Mouse (Mus musculus) adrenal gland, postnatal 14 days (tissue): ENCODE results near the gene Olfr1184. TPM values are rescaled to one million over a fixed set of nuclear protein-coding genes. Genes with fewer than 3 reads are reported as not detected.
"Not testable (repeated sequence)": the region's sequence is repeated elsewhere in the genome, so short reads cannot be mapped to it uniquely, and the experiment has no call there.

Experiments used
- DNase-seq: peaks from one replicate; pipeline ENCODE4 v3.0.0; 2021; ENCODE audit warnings: mixed read lengths
- long read RNA-seq, 2 experiments: library from polyadenylated mRNA; stranded (forward); transcript quantifications; one replicate each; pipeline ENCODE4 v2.0.0; 2021
- total RNA-seq: library from RNA; stranded (reverse); gene quantifications from 2 replicates; pipeline ENCODE4 v1.2.3, GENCODE M21; 2021

Gene Olfr1184
- not detected in 2 replicates for total RNA-seq
- long read RNA-seq, experiment 1: 0 reads
- long read RNA-seq, experiment 2: 0 reads

DNA sequence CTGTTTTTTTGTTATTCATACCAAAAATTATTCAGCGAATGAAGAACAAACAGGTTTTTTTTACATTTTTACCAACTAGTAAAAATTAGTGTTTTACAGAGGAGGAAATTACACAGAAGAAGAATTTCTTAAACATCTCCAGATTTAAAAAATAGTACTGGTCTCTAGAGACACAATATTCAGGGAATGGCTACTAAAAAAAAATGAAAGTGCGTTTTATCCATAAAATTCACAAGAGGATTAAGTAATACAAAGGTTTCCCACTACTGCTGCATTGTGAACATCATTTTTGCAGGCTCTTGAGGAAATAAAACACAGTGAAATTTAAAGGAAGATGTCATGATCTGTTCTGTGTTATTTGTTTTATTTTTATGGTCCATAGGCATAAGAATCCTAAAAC lies at the start of gene Olfr1184:
Gene Olfr1184, plus strand, starts transcription at position 301 of the 400 bp plus-strand sequence.
- DNase-seq: no peak

DNA sequence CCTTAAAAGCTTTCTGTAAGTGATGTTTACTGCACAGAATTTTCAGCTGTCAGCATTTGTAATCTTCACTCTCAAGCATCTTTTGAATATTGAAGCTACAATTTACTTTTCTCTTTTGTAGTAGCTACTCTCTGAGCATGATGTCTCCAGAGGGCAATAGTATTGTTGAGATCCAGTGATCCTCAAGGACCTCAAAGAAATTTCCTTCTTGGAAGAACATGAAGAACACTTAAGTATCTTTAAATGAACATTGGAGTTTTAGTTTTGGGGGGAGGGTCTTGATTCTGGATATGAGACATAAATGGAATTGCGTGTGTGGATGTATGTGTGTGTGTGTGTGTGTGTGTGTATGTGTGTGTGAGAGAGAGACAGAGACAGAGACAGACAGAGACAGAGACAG lies 34.4 kb upstream of the Olfr1184 start, which contains the start of gene Gm13757:
Gene Gm13757, minus strand, starts transcription at position 101 of the 400 bp plus-strand sequence.
- no peak for DNase-seq

DNA sequence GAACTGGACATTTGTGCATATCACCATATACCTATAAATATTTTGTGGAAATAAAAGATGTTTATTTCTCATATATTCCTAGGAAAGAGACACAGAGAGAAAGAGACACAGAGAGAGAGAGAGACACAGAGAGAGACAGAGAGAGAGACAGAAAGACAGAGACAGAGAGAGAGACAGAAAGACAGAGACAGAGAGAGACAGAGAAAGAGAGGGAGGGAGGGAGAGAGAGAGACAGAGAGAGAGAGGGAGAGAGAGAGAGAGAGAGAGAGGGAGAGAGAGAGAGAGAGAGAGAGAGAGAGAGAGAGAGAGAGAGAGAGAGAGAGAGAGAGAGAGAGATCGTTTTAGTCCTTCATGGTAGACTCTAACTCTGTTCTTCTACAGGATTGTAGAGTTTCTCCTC lies 28.8 kb upstream of the Olfr1184 start, which contains the start of gene Olfr1183:
Gene Olfr1183, plus strand, starts transcription at position 301 of the 400 bp plus-strand sequence.
- DNase-seq: not testable (repeated sequence)

DNA sequence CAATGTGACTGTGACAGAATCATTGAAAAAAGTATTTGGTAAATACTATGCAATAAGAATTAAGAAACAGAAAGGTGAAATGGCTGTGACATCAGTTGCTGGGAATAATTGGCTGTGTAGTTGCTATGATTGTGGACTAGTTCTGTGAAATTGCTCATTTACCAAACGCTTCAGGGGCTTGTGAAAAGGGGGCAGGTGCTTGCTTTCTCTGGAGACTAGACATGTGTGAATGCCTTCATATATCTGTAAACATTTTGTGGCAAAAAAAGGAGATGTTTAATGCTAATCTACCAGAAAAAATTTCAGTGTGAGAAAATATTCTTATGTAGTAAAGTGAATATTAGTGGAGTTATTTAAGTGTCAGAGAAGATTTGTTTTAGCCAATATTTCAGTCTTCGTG lies 9.6 kb downstream of the Olfr1184 start, which contains the start of gene Olfr1185-ps1:
Gene Olfr1185-ps1, plus strand, starts transcription at position 301 of the 400 bp plus-strand sequence.
- DNase-seq: no peak

DNA sequence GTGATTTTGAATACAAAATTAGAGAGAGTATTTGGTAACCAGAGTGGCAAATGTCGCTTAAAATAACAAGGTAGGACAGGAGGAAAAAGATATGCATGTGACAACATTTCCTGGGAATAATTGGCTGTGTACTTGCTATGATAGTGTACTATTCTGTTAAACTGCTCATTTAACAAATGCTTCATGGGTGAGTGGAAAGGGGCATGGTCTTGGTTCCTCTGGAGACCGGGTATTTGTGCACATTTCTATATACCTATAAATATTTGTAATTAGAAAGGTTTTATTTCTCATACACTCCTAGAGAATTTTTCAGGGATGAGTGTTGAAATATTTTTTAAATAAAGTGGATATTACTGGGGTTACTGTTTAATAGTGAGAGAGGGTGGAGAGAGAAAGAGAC lies 34.9 kb downstream of the Olfr1184 start, which contains the start of gene Olfr1186:
Gene Olfr1186, plus strand, starts transcription at position 301 of the 400 bp plus-strand sequence.
- no peak for DNase-seq

DNA sequence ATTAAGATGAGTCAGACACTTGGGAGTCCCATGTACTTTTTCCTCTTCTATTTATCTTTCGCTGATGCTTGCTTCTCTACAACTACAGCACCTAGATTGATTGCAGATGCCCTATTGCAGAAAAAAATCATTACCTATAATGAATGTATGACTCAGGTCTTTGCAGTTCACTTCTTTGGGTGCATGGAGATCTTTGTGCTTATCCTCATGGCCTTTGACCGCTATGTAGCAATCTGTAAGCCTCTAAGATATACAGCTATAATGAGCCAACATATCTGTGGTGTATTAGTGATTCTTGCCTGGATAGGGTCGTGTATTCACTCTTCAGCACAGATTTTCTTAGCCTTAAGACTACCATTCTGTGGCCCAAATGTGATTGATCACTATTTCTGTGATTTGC lies 42.3 kb downstream of the Olfr1184 start:
- DNase-seq: no peak

Other genes with a start within 250 kb of the Olfr1184 start
- not detected in 2 replicates for gene Olfr1173, start 203.7 kb upstream of the Olfr1184 start, total RNA-seq
- gene Olfr1174-ps, start 168.5 kb upstream of the Olfr1184 start, total RNA-seq: not detected in 2 replicates
- gene Olfr1175-ps, start 156.4 kb upstream of the Olfr1184 start, total RNA-seq: not detected in 2 replicates
- not detected in 2 replicates for gene Olfr1176, start 146.9 kb upstream of the Olfr1184 start, total RNA-seq
- gene Olfr1177-ps, start 137.1 kb upstream of the Olfr1184 start, total RNA-seq: not detected in 2 replicates
- gene Olfr1178, start 96.5 kb upstream of the Olfr1184 start, total RNA-seq: not detected in 2 replicates
- not detected in 2 replicates for gene Olfr1179, start 77.1 kb upstream of the Olfr1184 start, total RNA-seq
- gene Olfr1180, start 64.4 kb upstream of the Olfr1184 start, total RNA-seq: not detected in 2 replicates
- gene Olfr1181, start 57.4 kb upstream of the Olfr1184 start, total RNA-seq: not detected in 2 replicates
- not detected in 2 replicates for gene Gm13757, start 34.5 kb upstream of the Olfr1184 start, total RNA-seq
- gene Olfr1183, start 28.7 kb upstream of the Olfr1184 start, total RNA-seq: not detected in 2 replicates
- gene Olfr1185-ps1, start 9.7 kb downstream of the Olfr1184 start, total RNA-seq: not detected in 2 replicates
- not detected in 2 replicates for gene Olfr1186, start 35.0 kb downstream of the Olfr1184 start, total RNA-seq
- gene Olfr1188, start 73.3 kb downstream of the Olfr1184 start, total RNA-seq: not detected in 2 replicates
- not detected in 2 replicates for gene Olfr1189, start 102.9 kb downstream of the Olfr1184 start, total RNA-seq
- gene Olfr1191-ps1, start 156.9 kb downstream of the Olfr1184 start, total RNA-seq: not detected in 2 replicates
- gene Olfr1192-ps1, start 164.9 kb downstream of the Olfr1184 start, total RNA-seq: not detected in 2 replicates
- gene Olfr1193, start 192.0 kb downstream of the Olfr1184 start, total RNA-seq: not detected in 2 replicates
- gene Olfr1195, start 205.6 kb downstream of the Olfr1184 start, total RNA-seq: not detected in 2 replicates
- not detected in 2 replicates for gene Olfr1196, start 221.0 kb downstream of the Olfr1184 start, total RNA-seq
- gene Olfr1197, start 248.8 kb downstream of the Olfr1184 start, total RNA-seq: not detected in 2 replicates